Mouse (Mus musculus) testis, adult 2 months (tissue): ENCODE measurements around the gene Fam13a.

Source experiments
- CTCF ChIP-seq: fragments of 200-500 bp; IDR thresholded peaks from 2 replicates; pipeline ENCODE4 v1.5.1; 2012; ENCODE audit warnings: low read depth, mild to moderate bottlenecking, inconsistent platforms, low read length, moderate library complexity; ENCODE audit not compliant: control insufficient read depth, insufficient read depth, insufficient replicate concordance
- POLR2A ChIP-seq: fragments of 200-500 bp; IDR thresholded peaks from 2 replicates; pipeline ENCODE4 v1.6.1; 2012; ENCODE audit warnings: low read depth, mild to moderate bottlenecking, inconsistent platforms, low read length, moderate library complexity; ENCODE audit not compliant: control insufficient read depth

GRCm38 (mm10) chr6:58937726-58938125 lies 86.6 kb downstream of the Fam13a start:
- TF ChIP-seq CTCF: no peak
- TF ChIP-seq POLR2A: no peak
